ENCODE assay signal across 12 mouse cellular contexts in genomic region chr5:45292833-45293546, GRCm38 (mm10).
DNase-seq lines count a peak whose midpoint lies in the region; ATAC-seq lines count a peak whose summit lies in the region.
"Had no signal": no experiment of that assay in that cellular context is flagged by ENCODE, and none has a peak within 500 bp of the region (broad histone marks: within the 10 kb centered on the region; RNA-seq: fewer than 3 reads in every experiment).

No protein-coding gene starts in this region.

- DNase-seq in liver = peak; percentile 42
- DNase-seq in 416B (ENCODE audit: low read depth) = peak; percentile 93
- DNase-seq in cerebellum, adult 18-20 months = no peak
- DNase-seq in ovary, adult 18-20 months (ENCODE audit: low spot score) = no peak
- DNase-seq: thymus, postnatal 25 days had no signal

- H3K9me3 ChIP-seq in forebrain, embryonic 16.5 days (ENCODE audit: control insufficient read depth, low read length) = no peaks in the 10 kb centered on the region
- H3K9me3 ChIP-seq in forebrain, embryonic 15.5 days = no peaks in the 10 kb centered on the region
- H3K9me3 ChIP-seq in liver, embryonic 12.5 days (replicated peaks) = no peaks in the 10 kb centered on the region
- H3K9me3 ChIP-seq: hindbrain, embryonic 12.5 days had no signal

- H3K4me1 ChIP-seq in forebrain, embryonic 16.5 days (replicated peaks; ENCODE audit: control insufficient read depth, insufficient read depth, low read length) = no peaks in the 10 kb centered on the region
- no peaks in the 10 kb centered on the region for H3K4me1 ChIP-seq in forebrain, embryonic 15.5 days
- 0 out of 2 replicates have a peak, but pooled peaks cover 10% of the 10 kb centered on the region for H3K4me1 ChIP-seq in liver, embryonic 12.5 days
- H3K4me1 ChIP-seq in brown adipose tissue, adult 24 weeks (ENCODE audit: control insufficient read depth, insufficient read depth, insufficient read length, low read length) = peaks cover 3% of the 10 kb centered on the region
- H3K4me1 ChIP-seq: hindbrain, embryonic 12.5 days had no signal

- H3K9ac ChIP-seq in forebrain, embryonic 16.5 days (replicated peaks; ENCODE audit: low read depth, low read length) = no peak overlapping the region
- no peak overlapping the region for H3K9ac ChIP-seq in forebrain, embryonic 15.5 days (replicated peaks)
- H3K9ac ChIP-seq in liver, embryonic 12.5 days = no peak overlapping the region
- H3K9ac ChIP-seq: hindbrain, embryonic 12.5 days had no signal

- 62% methylated on average over 9 of the region's 9 CpGs for WGBS in forebrain, embryonic 16.5 days
- WGBS in forebrain, embryonic 15.5 days = 71% methylated on average over 9 of the region's 9 CpGs
- WGBS in liver, embryonic 12.5 days (ENCODE audit: insufficient replicate concordance) = 46% methylated on average over 9 of the region's 9 CpGs

- peak; percentile 38; the same call in 1 of the 2 replicates for ATAC-seq in forebrain, embryonic 16.5 days
- no peak for ATAC-seq in forebrain, embryonic 15.5 days (replicated peaks)
- ATAC-seq in liver, embryonic 12.5 days = no peak
- ATAC-seq: CD4-positive, CD25-positive, alpha-beta regulatory T cell, adult 4 months had no signal

- H3K4me2 ChIP-seq in forebrain, embryonic 16.5 days (ENCODE audit: low read length) = no peak overlapping the region
- H3K4me2 ChIP-seq in forebrain, embryonic 15.5 days (replicated peaks) = no peak overlapping the region
- no peak overlapping the region for H3K4me2 ChIP-seq in liver, embryonic 12.5 days
- H3K4me2 ChIP-seq: hindbrain, embryonic 12.5 days had no signal

- H3K36me3 ChIP-seq in forebrain, embryonic 16.5 days (ENCODE audit: control insufficient read depth, insufficient read depth) = no peaks in the 10 kb centered on the region
- H3K36me3 ChIP-seq in forebrain, embryonic 15.5 days = no peaks in the 10 kb centered on the region
- H3K36me3 ChIP-seq in liver, embryonic 12.5 days = no peaks in the 10 kb centered on the region
- H3K36me3 ChIP-seq: hindbrain, embryonic 12.5 days had no signal

- no peak overlapping the region for H3K4me3 ChIP-seq in forebrain, embryonic 16.5 days (replicated peaks; ENCODE audit: low read length)
- H3K4me3 ChIP-seq in forebrain, embryonic 15.5 days = no peak overlapping the region
- H3K4me3 ChIP-seq in liver, embryonic 12.5 days = no peak overlapping the region
- H3K4me3 ChIP-seq in brown adipose tissue, adult 24 weeks (ENCODE audit: insufficient read depth, low read depth, low read length) = no peak overlapping the region
- H3K4me3 ChIP-seq: hindbrain, embryonic 12.5 days; layer of hippocampus, adult 2 months had no signal

- no peak overlapping the region for H3K27ac ChIP-seq in forebrain, embryonic 16.5 days (ENCODE audit: low read length)
- H3K27ac ChIP-seq in forebrain, embryonic 15.5 days (replicated peaks) = no peak overlapping the region
- no peak overlapping the region for H3K27ac ChIP-seq in liver, embryonic 12.5 days
- H3K27ac ChIP-seq in brown adipose tissue, adult 24 weeks (replicated peaks; ENCODE audit: low read depth, low read length) = peak overlapping the region; percentile 64
- H3K27ac ChIP-seq: hindbrain, embryonic 12.5 days; layer of hippocampus, adult 2 months had no signal

- no peaks in the 10 kb centered on the region for H3K27me3 ChIP-seq in forebrain, embryonic 16.5 days (replicated peaks; ENCODE audit: control insufficient read depth, insufficient read depth, low read length)
- no peaks in the 10 kb centered on the region for H3K27me3 ChIP-seq in forebrain, embryonic 15.5 days
- no peaks in the 10 kb centered on the region for H3K27me3 ChIP-seq in liver, embryonic 12.5 days (replicated peaks)
- H3K27me3 ChIP-seq: hindbrain, embryonic 12.5 days had no signal

Comparison
In these comparisons a context has a peak if more than half of its experiments do, and no peak if none do; other contexts are left out.
1. DNase-seq: peak in liver (single experiment) and 416B (single experiment); none in cerebellum, adult 18-20 months (0 of 2) and ovary, adult 18-20 months (single experiment).